Mouse (Mus musculus): ENCODE measurements around the gene Slc18b1.

DNA sequence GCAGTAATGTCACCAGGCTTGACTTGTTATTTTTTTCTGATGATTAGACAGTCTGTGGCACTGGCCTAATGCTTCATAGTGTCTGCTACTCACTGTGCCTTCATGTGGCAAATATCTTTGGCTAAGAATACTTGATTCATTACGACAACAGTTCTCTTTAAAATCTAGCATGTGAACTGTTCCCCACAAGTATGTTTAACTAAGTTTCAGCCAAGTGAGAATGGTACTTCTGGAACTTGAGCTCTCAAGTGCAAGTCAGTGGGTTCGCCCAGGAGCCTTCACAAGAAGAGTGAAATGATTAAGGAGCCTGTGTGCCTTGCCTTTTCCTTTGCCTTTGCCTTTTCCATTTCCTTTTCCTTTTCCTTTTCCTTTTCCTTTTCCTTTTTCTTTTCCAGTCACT lies 55.3 kb downstream of the Slc18b1 start:
- TF ChIP-seq CTCF (IDR thresholded peaks at IDR 0.05; ENCODE audit: borderline replicate concordance, insufficient read depth, low read depth, low read length) (no peak), POLR2A (IDR thresholded peaks at IDR 0.05; ENCODE audit: borderline replicate concordance, insufficient read depth, low read length) (no peak)

Measured in cerebellum, adult 2 months (tissue).